Mouse (Mus musculus) 416B (cell line): ENCODE data around the gene Pabpc4.
A peak's percentile ranks its signal among the peaks of the same experiment; 100 is the strongest.

Experiments used
- DNase-seq: peaks from one replicate; pipeline ENCODE4 v3.0.0; 2011; ENCODE audit warnings: low read depth

Gene Pabpc4

GRCm38 (mm10) chr4:123261721-123262401 lies at the start of gene Pabpc4:
Gene Pabpc4, plus strand, starts transcription at chr4:123262351.
- no peak for DNase-seq

GRCm38 (mm10) chr4:123213975-123214374 lies 48.2 kb upstream of the Pabpc4 start:
- DNase-seq, result no peak

DNA sequence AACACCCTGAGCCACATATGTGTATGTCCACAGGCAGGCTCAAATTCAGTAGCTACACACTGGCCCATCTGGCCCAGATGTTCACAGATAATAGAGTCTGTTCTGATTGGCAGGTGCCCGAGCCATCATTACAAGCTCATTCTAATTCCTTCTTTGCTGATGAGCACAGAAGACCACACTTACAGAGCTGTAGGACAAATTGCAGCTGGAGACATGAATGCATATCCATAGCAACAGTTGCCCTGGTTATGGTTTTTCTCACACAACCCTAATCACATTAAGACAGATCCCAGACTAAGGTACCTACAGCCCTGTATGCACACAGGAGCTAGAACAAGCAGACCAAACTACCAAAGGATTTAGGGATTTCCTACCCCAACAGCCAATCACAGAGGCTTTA lies 46.8 kb upstream of the Pabpc4 start:
- DNase-seq, result no peak

DNA sequence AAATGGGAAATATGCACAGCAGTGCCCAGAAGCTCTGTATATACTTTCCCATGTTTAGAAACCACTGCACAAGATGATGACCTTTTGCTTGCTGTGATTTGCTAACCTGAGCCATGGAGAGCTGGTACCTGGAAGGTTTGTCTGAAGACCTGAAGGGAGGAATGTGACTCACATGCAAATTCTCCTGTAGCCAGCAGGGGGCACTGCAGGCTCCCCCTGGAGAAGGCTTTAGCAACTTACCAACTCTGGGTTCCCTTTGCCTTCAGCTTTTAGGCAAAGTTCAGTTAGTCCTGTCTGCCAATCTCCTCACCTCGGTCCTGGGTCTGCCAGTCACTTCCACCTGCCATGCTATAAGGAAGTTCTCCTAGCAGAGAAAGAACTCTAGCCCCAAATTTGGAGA lies 45.4 kb upstream of the Pabpc4 start:
- peak; percentile 55 for DNase-seq

DNA sequence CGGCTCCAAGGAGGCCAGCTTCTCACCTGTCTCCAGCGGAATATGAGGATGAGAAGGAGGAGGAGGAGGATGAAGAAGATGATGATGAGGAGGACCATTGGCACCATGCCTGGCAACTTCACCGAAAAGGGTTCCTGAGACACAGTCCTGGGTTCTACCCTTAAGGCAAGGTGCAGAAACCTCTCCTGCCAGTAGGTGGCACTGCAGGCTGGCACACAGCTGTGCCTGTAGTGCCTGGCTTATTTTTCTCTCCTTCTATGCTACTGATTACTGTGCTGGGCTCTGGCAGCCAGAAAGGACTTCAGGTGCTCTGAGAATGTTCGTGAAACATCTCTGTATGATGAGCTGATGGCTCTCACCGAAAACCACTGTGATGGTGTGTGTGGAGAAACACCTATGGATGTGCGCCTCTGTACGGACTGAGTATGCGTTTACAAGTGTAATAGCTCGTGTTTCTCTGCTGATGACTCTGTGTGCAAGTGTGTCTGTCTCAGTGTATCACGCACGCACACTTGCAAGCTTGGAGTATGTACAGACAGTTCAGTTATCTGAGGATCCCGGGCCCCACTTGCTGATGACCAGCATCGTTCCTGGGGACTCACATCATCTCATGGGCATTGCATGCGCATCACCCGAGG lies 42.3 kb upstream of the Pabpc4 start:
- DNase-seq, result peak; percentile 59

- peak; percentile 14 for DNase-seq
These were observed 41.5 kb upstream of the Pabpc4 start for GRCm38 (mm10) chr4:123220637-123221036.

- peak; percentile 60 for DNase-seq
These were observed 38.8 kb upstream of the Pabpc4 start for GRCm38 (mm10) chr4:123223309-123223708.

GRCm38 (mm10) chr4:123225718-123226403 lies 36.3 kb upstream of the Pabpc4 start:
- DNase-seq, result no peak

DNA sequence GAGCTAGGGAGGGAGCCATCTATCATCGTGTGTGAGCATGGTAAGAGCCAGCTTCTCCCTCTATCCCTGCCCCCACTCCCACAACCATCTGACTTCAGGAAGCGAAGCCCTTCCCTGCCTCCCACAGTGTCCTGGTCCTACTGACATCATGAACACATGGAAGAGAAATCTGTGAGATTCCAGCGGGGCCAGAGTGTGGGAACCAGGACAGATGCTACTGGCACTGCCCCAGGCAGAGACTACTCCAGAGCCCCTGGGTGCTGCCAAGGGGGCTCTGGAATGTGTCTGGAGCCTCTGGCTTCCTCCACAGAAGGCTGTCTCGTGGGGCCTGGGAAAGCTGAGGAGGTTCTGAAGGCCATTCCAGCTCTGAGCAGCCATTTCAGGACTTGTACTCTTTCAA lies 34.4 kb upstream of the Pabpc4 start:
- no peak for DNase-seq

- no peak for DNase-seq
These were observed 33.9 kb upstream of the Pabpc4 start for GRCm38 (mm10) chr4:123228270-123228669.

DNA sequence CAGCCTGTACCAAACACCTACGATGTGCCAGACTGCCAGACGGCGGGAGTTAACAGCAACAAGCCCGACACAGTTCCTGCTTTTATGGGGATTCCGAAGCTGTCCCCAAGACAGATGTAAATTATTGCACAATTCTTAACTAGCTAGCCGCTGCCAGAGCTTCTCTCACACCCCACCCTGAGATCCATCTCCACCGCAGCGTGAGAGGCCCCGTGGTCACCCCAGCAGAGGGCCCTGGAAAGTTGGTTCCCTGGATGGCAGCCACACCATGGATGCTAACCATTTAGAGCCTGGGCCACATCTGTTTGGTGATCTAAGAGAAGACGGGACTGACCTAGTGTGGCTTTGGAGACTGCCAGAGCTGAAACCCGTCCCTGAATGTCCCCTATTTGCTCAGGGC lies 33.0 kb upstream of the Pabpc4 start:
- no peak for DNase-seq

- DNase-seq, result no peak
These were observed 29.3 kb upstream of the Pabpc4 start for GRCm38 (mm10) chr4:123232841-123233240.

DNA sequence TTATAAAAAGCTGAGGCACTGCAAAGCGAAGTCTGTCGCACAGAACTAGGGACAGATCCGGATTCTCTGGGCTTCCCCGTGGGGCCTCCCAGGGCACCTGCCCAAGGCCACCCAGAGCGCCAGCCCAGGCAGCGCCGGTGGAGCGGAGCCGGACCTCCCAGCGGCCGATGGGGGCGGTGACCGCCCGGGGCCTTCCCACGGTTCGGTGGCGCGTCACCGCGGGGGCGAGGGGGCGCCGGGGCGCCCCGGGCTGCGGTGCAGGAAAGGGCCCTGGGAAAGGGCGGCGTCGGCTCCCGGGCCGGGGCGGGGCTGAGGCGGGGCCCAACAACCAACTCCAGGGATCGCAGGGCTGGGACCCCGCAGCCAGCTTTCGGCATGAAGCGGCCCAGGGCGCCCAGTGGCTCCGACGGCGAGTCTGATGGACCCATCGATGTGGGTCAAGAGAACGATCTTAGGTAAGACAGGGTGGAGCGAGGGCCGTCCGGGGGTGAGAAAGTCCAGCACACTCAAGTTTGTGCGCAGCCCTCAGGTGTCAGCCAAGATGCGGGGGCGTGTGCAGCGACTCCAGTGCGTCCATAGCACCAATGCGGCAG lies 28.6 kb upstream of the Pabpc4 start, which contains the start of gene Heyl:
Gene Heyl, plus strand, starts transcription at position 65 of the 593 bp plus-strand sequence.
- DNase-seq, result no peak

GRCm38 (mm10) chr4:123235835-123236430 lies 26.2 kb upstream of the Pabpc4 start:
- DNase-seq, result no peak

- no peak for DNase-seq
These were observed 25.6 kb upstream of the Pabpc4 start for GRCm38 (mm10) chr4:123236431-123237031.

GRCm38 (mm10) chr4:123237386-123238266 lies 24.5 kb upstream of the Pabpc4 start:
- no peak for DNase-seq

GRCm38 (mm10) chr4:123239361-123240203 lies 22.6 kb upstream of the Pabpc4 start:
- no peak for DNase-seq

DNA sequence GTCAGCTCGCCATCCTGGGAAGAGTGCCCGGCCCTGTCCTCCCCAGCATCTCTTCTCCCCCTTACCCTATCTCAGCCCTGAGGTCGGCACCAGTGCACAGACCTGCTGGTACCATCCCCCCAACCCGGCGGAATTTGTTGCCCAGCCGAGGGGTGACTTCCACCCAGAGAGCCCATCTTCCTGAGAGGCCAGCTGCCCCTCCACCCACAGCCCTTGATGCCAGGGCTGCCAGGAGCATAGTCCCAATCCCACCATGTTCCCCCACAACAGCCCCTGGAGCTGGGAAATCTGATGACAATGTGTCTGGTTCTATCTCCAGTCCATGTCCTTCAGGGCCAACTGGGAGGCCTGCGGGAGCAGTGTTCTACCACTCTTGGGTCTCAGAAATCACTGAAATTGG lies 15.9 kb upstream of the Pabpc4 start:
- DNase-seq, result no peak

DNA sequence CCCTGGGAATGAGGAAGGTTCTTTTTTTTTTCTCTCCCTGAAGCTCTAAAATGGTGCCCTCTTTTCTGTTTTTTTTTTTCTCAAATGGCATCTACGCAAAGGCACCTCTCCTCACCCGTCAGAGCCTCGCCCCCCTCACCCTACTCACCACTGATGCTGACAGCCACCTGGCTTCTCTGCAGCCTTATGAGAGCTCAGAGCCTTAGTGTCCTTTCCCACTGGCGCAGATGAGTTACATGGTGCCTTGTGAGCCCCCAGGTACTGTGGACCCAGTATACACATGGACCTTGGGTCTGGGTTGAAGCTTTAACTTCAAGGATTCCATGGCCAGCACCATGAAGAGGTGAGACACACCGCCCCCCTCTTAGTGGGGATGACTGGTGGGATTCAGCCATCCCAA lies 15.5 kb upstream of the Pabpc4 start:
- no peak for DNase-seq
